Mouse (Mus musculus): ENCODE data around the gene Tshb. TPM values are rescaled to one million over a fixed set of nuclear protein-coding genes. Genes with fewer than 3 reads are reported as not detected.

The Tshb gene
- not detected in 4 replicates for total RNA-seq (2023)

DNA sequence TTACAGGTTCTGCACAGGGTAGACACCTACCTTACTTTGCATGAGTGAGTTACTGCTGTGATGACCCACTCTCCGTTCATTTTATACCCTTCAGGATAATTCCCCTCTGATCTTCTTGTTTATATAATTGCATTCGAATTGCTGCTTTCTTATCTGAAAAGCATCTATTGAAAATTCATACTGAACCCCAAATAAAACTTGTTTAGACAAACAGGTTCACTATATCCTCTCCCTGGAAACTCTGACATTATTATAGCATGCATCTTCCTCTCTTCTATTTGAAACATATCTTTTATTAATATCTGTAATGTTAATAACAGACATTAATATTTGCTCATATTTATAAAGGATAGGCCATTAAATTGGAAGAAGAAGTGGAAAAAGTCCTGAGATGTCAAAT is at the start of gene Tshb:
Gene Tshb, minus strand, starts transcription at position 101 of the 400 bp plus-strand sequence.

DNA sequence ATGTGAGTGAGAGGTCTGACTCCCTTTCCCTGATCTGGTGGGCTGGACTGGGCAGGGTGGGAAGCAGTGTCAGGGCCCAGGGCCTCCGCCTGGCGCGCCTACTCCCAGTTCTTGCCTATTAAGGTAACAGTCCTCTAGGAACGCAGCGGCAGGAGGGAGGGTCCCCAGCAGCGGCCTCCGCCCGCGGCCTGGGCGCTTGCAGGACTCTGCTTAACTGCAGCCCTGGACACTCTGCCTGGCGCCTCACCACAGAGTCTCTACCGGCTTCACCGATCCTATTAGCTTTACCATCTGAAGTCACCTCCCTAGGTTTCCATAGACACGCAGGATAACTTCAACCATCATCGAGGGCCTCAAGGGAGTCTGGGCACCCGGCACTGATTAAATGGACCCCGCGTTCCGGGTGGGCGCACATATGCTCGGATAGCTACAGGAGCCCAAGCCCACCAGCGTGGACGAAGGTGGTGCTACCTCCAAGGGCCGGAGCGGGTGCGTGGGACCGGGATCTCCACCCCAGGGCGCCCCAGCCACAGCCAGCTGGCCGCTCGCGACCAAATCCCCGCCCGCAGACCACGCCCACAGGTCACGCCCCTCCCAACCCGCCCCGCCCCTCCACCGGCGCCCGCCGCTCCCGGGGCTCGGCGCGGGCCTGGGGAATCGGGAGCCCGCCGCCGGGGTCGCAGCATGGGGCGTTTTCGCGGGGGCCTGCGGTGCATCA is 48.0 kb downstream of the Tshb start, which contains the start of gene Tspan2:
Gene Tspan2, plus strand, starts transcription at position 217 of the 718 bp plus-strand sequence.

Other genes starting within 250 kb of the Tshb start
- gene Tspan2, start 48.2 kb downstream of the Tshb start, total RNA-seq (2023): 6.0 to 10.0 TPM (median 6.3 TPM) in 4 replicates
- gene Sycp1, start 153.4 kb upstream of the Tshb start, total RNA-seq (2023): not detected in 4 replicates
- not detected in 4 replicates for gene Nr1h5, start 181.4 kb upstream of the Tshb start, total RNA-seq (2023)
- 97.6 to 135 TPM (median 119 TPM) in 4 replicates for gene Sike1, start 213.0 kb upstream of the Tshb start, total RNA-seq (2023)
- gene Csde1, start 237.7 kb upstream of the Tshb start, total RNA-seq (2023): 529 to 552 TPM (median 547 TPM) in 4 replicates

Data from B cell, adult 62 days (primary cell).